Mouse (Mus musculus): ENCODE measurements around the gene 1700123O20Rik.

1700123O20Rik gene

GRCm38 (mm10) chr14:54676290-54676689 is 9.7 kb upstream of the 1700123O20Rik start:
- DNase-seq (ENCODE audit: low read depth in 2 of 2, low spot score in 2 of 2), result no peak

- no peak for DNase-seq (ENCODE audit: low read depth in 2 of 2, low spot score in 2 of 2)
These were observed 7.2 kb upstream of the 1700123O20Rik start for GRCm38 (mm10) chr14:54678657-54679304.

GRCm38 (mm10) chr14:54682396-54682795 is 3.6 kb upstream of the 1700123O20Rik start:
- DNase-seq (ENCODE audit: low read depth in 2 of 2, low spot score in 2 of 2), result peak in 1 of 2 experiments; percentile 25

- no peak for DNase-seq (ENCODE audit: low read depth in 2 of 2, low spot score in 2 of 2)
These were observed 545 bp upstream of the 1700123O20Rik start for GRCm38 (mm10) chr14:54685471-54685870.

- peak; percentile 100 for DNase-seq (ENCODE audit: low read depth in 2 of 2, low spot score in 2 of 2)
These were observed 617 bp downstream of the 1700123O20Rik start, which contains the start of gene Acin1 for GRCm38 (mm10) chr14:54686522-54687143. Gene Acin1, minus strand, starts transcription at chr14:54686931.

GRCm38 (mm10) chr14:54687251-54687650 is 1.2 kb downstream of the 1700123O20Rik start:
- no peak for DNase-seq (ENCODE audit: low read depth in 2 of 2, low spot score in 2 of 2)

GRCm38 (mm10) chr14:54695042-54695441 is 9.0 kb downstream of the 1700123O20Rik start:
- DNase-seq (ENCODE audit: low read depth in 2 of 2, low spot score in 2 of 2), result no peak

- DNase-seq (ENCODE audit: low read depth in 2 of 2, low spot score in 2 of 2), result no peak
These were observed 10.7 kb downstream of the 1700123O20Rik start for GRCm38 (mm10) chr14:54696752-54697151.

GRCm38 (mm10) chr14:54698733-54699132 is 12.7 kb downstream of the 1700123O20Rik start, which contains the start of gene Gm29776:
Gene Gm29776, minus strand, starts transcription at chr14:54698833.
- no peak for DNase-seq (ENCODE audit: low read depth in 2 of 2, low spot score in 2 of 2)

GRCm38 (mm10) chr14:54699586-54699985 is 13.6 kb downstream of the 1700123O20Rik start:
- no peak for DNase-seq (ENCODE audit: low read depth in 2 of 2, low spot score in 2 of 2)

- DNase-seq (ENCODE audit: low read depth in 2 of 2, low spot score in 2 of 2), result peak; percentile 79 to 86
These were observed 15.3 kb downstream of the 1700123O20Rik start for GRCm38 (mm10) chr14:54701298-54701697.

GRCm38 (mm10) chr14:54703207-54703606 is 17.2 kb downstream of the 1700123O20Rik start:
- no peak for DNase-seq (ENCODE audit: low read depth in 2 of 2, low spot score in 2 of 2)

GRCm38 (mm10) chr14:54705844-54706243 is 19.8 kb downstream of the 1700123O20Rik start:
- no peak for DNase-seq (ENCODE audit: low read depth in 2 of 2, low spot score in 2 of 2)

GRCm38 (mm10) chr14:54706589-54707320 is 20.7 kb downstream of the 1700123O20Rik start:
- no peak for DNase-seq (ENCODE audit: low read depth in 2 of 2, low spot score in 2 of 2)

- DNase-seq (ENCODE audit: low read depth in 2 of 2, low spot score in 2 of 2), result no peak
These were observed 23.0 kb downstream of the 1700123O20Rik start for GRCm38 (mm10) chr14:54709054-54709453.

- no peak for DNase-seq (ENCODE audit: low read depth in 2 of 2, low spot score in 2 of 2)
These were observed 26.1 kb downstream of the 1700123O20Rik start, which contains the start of gene Cebpe for GRCm38 (mm10) chr14:54712074-54712473. Gene Cebpe, minus strand, starts transcription at chr14:54712174.

- DNase-seq (ENCODE audit: low read depth in 2 of 2, low spot score in 2 of 2), result no peak
These were observed 26.8 kb downstream of the 1700123O20Rik start for GRCm38 (mm10) chr14:54712861-54713260.

- DNase-seq (ENCODE audit: low read depth in 2 of 2, low spot score in 2 of 2), result peak; percentile 58 to 74
These were observed 28.1 kb downstream of the 1700123O20Rik start for GRCm38 (mm10) chr14:54714121-54714520.

- peak in 1 of 2 experiments; percentile 16 for DNase-seq (ENCODE audit: low read depth in 2 of 2, low spot score in 2 of 2)
These were observed 28.6 kb downstream of the 1700123O20Rik start for GRCm38 (mm10) chr14:54714617-54715081.

GRCm38 (mm10) chr14:54715402-54715801 is 29.4 kb downstream of the 1700123O20Rik start:
- DNase-seq (ENCODE audit: low read depth in 2 of 2, low spot score in 2 of 2), result no peak

- DNase-seq (ENCODE audit: low read depth in 2 of 2, low spot score in 2 of 2), result no peak
These were observed 34.0 kb downstream of the 1700123O20Rik start for GRCm38 (mm10) chr14:54720041-54720440.
